Mouse (Mus musculus) heart, embryonic 12.5 days (tissue): Measurements from ENCODE around the gene Rgl2. TPM values are rescaled to one million over a fixed set of nuclear protein-coding genes. Genes with fewer than 3 reads are reported as not detected.
"Not testable (repeated sequence)": the region's sequence is repeated elsewhere in the genome, so short reads cannot be mapped to it uniquely, and the experiment has no call there.

ENCODE experiments used
- ATAC-seq: fragments of 200-750 bp; cut with Nextera tagmentation; 2 replicates; pipeline ENCODE4 v1.8.0; 2017; ENCODE audit warnings: moderate TSS enrichment, moderate library complexity; ENCODE audit not compliant: insufficient number of reproducible peaks, low FRiP score
- H3K27ac ChIP-seq: fragments of 300-500 bp; sonication (generic); 2 replicates; pipeline ENCODE4 v1.5.1; 2016; ENCODE audit warnings: mild to moderate bottlenecking, moderate library complexity; ENCODE audit not compliant: poor library complexity, severe bottlenecking
- H3K27me3 ChIP-seq: fragments of 300-500 bp; sonication (generic); replicated peaks from 2 replicates; pipeline ENCODE4 v1.6.1; 2016; ENCODE audit warnings: mild to moderate bottlenecking, moderate library complexity
- H3K36me3 ChIP-seq: fragments of 300-500 bp; sonication (generic); 2 replicates; pipeline ENCODE4 v1.6.1; 2016; ENCODE audit warnings: mild to moderate bottlenecking, moderate library complexity
- H3K4me1 ChIP-seq: fragments of 300-500 bp; sonication (generic); replicated peaks from 2 replicates; pipeline ENCODE4 v1.6.1; 2016; ENCODE audit warnings: mild to moderate bottlenecking
- H3K4me2 ChIP-seq: fragments of 300-500 bp; sonication (generic); 2 replicates; pipeline ENCODE4 v1.6.1; 2016; ENCODE audit warnings: mild to moderate bottlenecking, moderate library complexity
- H3K4me3 ChIP-seq: fragments of 300-500 bp; sonication (generic); 2 replicates; pipeline ENCODE4 v1.5.1; 2016; ENCODE audit warnings: mild to moderate bottlenecking
- H3K9ac ChIP-seq: fragments of 300-500 bp; sonication (generic); 2 replicates; pipeline ENCODE4 v1.6.1; 2016; ENCODE audit warnings: mild to moderate bottlenecking, moderate library complexity
- H3K9me3 ChIP-seq: fragments of 300-500 bp; sonication (generic); replicated peaks from 2 replicates; pipeline ENCODE4 v1.6.1; 2016; ENCODE audit warnings: mild to moderate bottlenecking, moderate library complexity
- WGBS: fragments of 180-500 bp; shearing (Covaris S2); methylation state at CpG from one replicate; pipeline ENCODE4 v1.1.7; 2016; 5-methylcytosine and 5-hydroxymethylcytosine counted together
- polyA plus RNA-seq: library from polyadenylated mRNA; unstranded; fragments of >200 nt; fragmentation: Nextera tagmentation; extraction: Ambion mirVana; gene quantifications from 2 replicates; pipeline ENCODE4 v1.2.1, GENCODE M21; 2016

Rgl2 gene
- polyA plus RNA-seq, 1 experiment from 2014 or later: 48.4 TPM

- H3K9me3 ChIP-seq, ATAC-seq, H3K27me3 ChIP-seq: not testable (repeated sequence)
- 70% methylated on average over 13 of the region's 13 CpGs for WGBS
- Histone ChIP-seq H3K4me2 (peak overlapping the region; percentile 91), H3K4me1 (peaks cover 56% of the 10 kb centered on the region), H3K4me3 (peak overlapping the region; percentile 55; the same call in 1 of the 2 replicates), H3K36me3 (peaks cover 54% of the 10 kb centered on the region), H3K27ac (peak overlapping the region; percentile 88; the same call in 1 of the 2 replicates), H3K9ac (peak overlapping the region; percentile 71)
Observed at GRCm38 (mm10) chr17:33952015-33952414, 22.7 kb downstream of the Rgl2 start.

- Histone ChIP-seq H3K9me3 (no peaks in the 10 kb centered on the region), H3K4me3 (no peak overlapping the region), H3K27ac (no peak overlapping the region), H3K27me3 (no peaks in the 10 kb centered on the region), H3K9ac (peak overlapping the region; percentile 51), H3K36me3 (peaks cover 52% of the 10 kb centered on the region), H3K4me2 (peak overlapping the region; percentile 91), H3K4me1 (peaks cover 56% of the 10 kb centered on the region)
- 84% methylated on average over 4 of the region's 4 CpGs for WGBS
- ATAC-seq: no peak
Observed at GRCm38 (mm10) chr17:33952879-33953278, 23.5 kb downstream of the Rgl2 start.

- 0 out of 2 replicates have a peak overlapping the region, but pooled peaks have one; percentile 4 for H3K4me3 ChIP-seq
- H3K27ac ChIP-seq: no peak overlapping the region
- WGBS: 75% methylated on average over 3 of the region's 3 CpGs
- peaks cover 54% of the 10 kb centered on the region for H3K36me3 ChIP-seq
- no peak for ATAC-seq
- no peaks in the 10 kb centered on the region for H3K9me3 ChIP-seq
- peak overlapping the region; percentile 91; the same call in 1 of the 2 replicates for H3K4me2 ChIP-seq
- no peaks in the 10 kb centered on the region for H3K27me3 ChIP-seq
- H3K9ac ChIP-seq: peak overlapping the region; percentile 97; the same call in 1 of the 2 replicates
- peaks cover 56% of the 10 kb centered on the region for H3K4me1 ChIP-seq
Observed at GRCm38 (mm10) chr17:33953310-33953709, 24.0 kb downstream of the Rgl2 start.

- 0 out of 2 replicates have a peak overlapping the region, but pooled peaks have one; percentile 19 for H3K27ac ChIP-seq
- 35% methylated on average over 5 of the region's 5 CpGs for WGBS
- peaks cover 56% of the 10 kb centered on the region for H3K4me1 ChIP-seq
Observed at GRCm38 (mm10) chr17:33953961-33954565, 24.7 kb downstream of the Rgl2 start.

GRCm38 (mm10) chr17:33954646-33955554, 25.6 kb downstream of the Rgl2 start:
- Histone ChIP-seq H3K9ac (peak overlapping the region; percentile 97), H3K27ac (peak overlapping the region; percentile 84), H3K4me3 (peak overlapping the region; percentile 89), H3K4me1 (peaks cover 53% of the 10 kb centered on the region), H3K36me3 (peaks cover 54% of the 10 kb centered on the region), H3K9me3 (no peaks in the 10 kb centered on the region), H3K27me3 (no peaks in the 10 kb centered on the region), H3K4me2 (peak overlapping the region; percentile 96)
- peak; percentile 13 for ATAC-seq
- under 1% methylated on average over 33 of the region's 33 CpGs for WGBS

More at GRCm38 (mm10) chr17:33953961-33954565, 24.7 kb downstream of the Rgl2 start:
- H3K27me3 ChIP-seq: no peaks in the 10 kb centered on the region
- ATAC-seq: no peak
- H3K4me2 ChIP-seq: peak overlapping the region; percentile 96
- H3K4me3 ChIP-seq: peak overlapping the region; percentile 89
- H3K36me3 ChIP-seq: peaks cover 54% of the 10 kb centered on the region
- no peaks in the 10 kb centered on the region for H3K9me3 ChIP-seq
- peak overlapping the region; percentile 97 for H3K9ac ChIP-seq

- no peaks in the 10 kb centered on the region for H3K27me3 ChIP-seq
- H3K27ac ChIP-seq: peak within 1 kb of the TSS; percentile 84
- H3K36me3 ChIP-seq: peaks cover 61% of the 10 kb centered on the region
- ATAC-seq: peak; percentile 87
- H3K4me1 ChIP-seq: peaks cover 45% of the 10 kb centered on the region
- H3K4me3 ChIP-seq: peak within 1 kb of the TSS; percentile 89
- WGBS: under 1% methylated on average over 50 of the region's 50 CpGs
- H3K9me3 ChIP-seq: no peaks in the 10 kb centered on the region
- H3K4me2 ChIP-seq: peak within 1 kb of the TSS; percentile 96
- H3K9ac ChIP-seq: peak within 1 kb of the TSS; percentile 97
Observed at GRCm38 (mm10) chr17:33955555-33956214, 26.3 kb downstream of the Rgl2 start, which contains the start of the genes Vps52 and Rps18. Vps52 (plus strand) TSS chr17:33955812. Rps18 (minus strand) TSS chr17:33956001.

- 7% methylated on average over 10 of the region's 10 CpGs for WGBS
- no peak for ATAC-seq
- H3K27me3 ChIP-seq: no peaks in the 10 kb centered on the region
- peaks cover 68% of the 10 kb centered on the region for H3K36me3 ChIP-seq
- peak overlapping the region; percentile 76 for H3K9ac ChIP-seq
- H3K27ac ChIP-seq: no peak overlapping the region
- peaks cover 38% of the 10 kb centered on the region for H3K4me1 ChIP-seq
- H3K9me3 ChIP-seq: no peaks in the 10 kb centered on the region
- peak overlapping the region; percentile 96 for H3K4me2 ChIP-seq
- peak overlapping the region; percentile 89 for H3K4me3 ChIP-seq
Observed at GRCm38 (mm10) chr17:33956336-33956735, 27.0 kb downstream of the Rgl2 start.

GRCm38 (mm10) chr17:33957493-33957892, 28.1 kb downstream of the Rgl2 start:
- no peak overlapping the region for H3K9ac ChIP-seq
- no peaks in the 10 kb centered on the region for H3K27me3 ChIP-seq
- 93% methylated on average over 6 of the region's 6 CpGs for WGBS
- H3K4me1 ChIP-seq: peaks cover 28% of the 10 kb centered on the region
- H3K4me3 ChIP-seq: no peak overlapping the region
- no peak for ATAC-seq
- H3K4me2 ChIP-seq: no peak overlapping the region
- no peaks in the 10 kb centered on the region for H3K9me3 ChIP-seq
- H3K36me3 ChIP-seq: peaks cover 69% of the 10 kb centered on the region
- no peak overlapping the region for H3K27ac ChIP-seq

GRCm38 (mm10) chr17:33958451-33958850, 29.1 kb downstream of the Rgl2 start:
- H3K9ac ChIP-seq: no peak overlapping the region
- H3K27ac ChIP-seq: no peak overlapping the region
- H3K36me3 ChIP-seq: peaks cover 69% of the 10 kb centered on the region
- no peaks in the 10 kb centered on the region for H3K9me3 ChIP-seq
- 92% methylated on average over 11 of the region's 11 CpGs for WGBS
- H3K4me3 ChIP-seq: no peak overlapping the region
- no peak for ATAC-seq
- H3K4me2 ChIP-seq: no peak overlapping the region
- H3K27me3 ChIP-seq: no peaks in the 10 kb centered on the region
- H3K4me1 ChIP-seq: peaks cover 19% of the 10 kb centered on the region

- H3K36me3 ChIP-seq: peaks cover 69% of the 10 kb centered on the region
- ATAC-seq: no peak
- H3K4me2 ChIP-seq: no peak overlapping the region
- H3K4me1 ChIP-seq: peaks cover 12% of the 10 kb centered on the region
- H3K4me3 ChIP-seq: no peak overlapping the region
- no peaks in the 10 kb centered on the region for H3K9me3 ChIP-seq
- H3K27me3 ChIP-seq: no peaks in the 10 kb centered on the region
- WGBS: 94% methylated on average over 13 of the region's 13 CpGs
- H3K9ac ChIP-seq: no peak overlapping the region
- H3K27ac ChIP-seq: no peak overlapping the region
Observed at GRCm38 (mm10) chr17:33959135-33959534, 29.8 kb downstream of the Rgl2 start.
